Mouse (Mus musculus) thymus, adult 2 months (tissue): ENCODE results near the gene Mgmt. TPM values are rescaled to one million over a fixed set of nuclear protein-coding genes. Genes with fewer than 3 reads are reported as not detected.

ENCODE experiments used
- DNase-seq: peaks from one replicate; pipeline ENCODE4 v3.0.0; 2021
- H3K27ac ChIP-seq: fragments of 200-500 bp; 2 replicates; pipeline ENCODE4 v1.5.1; 2012; ENCODE audit warnings: low read length, control low read depth; ENCODE audit not compliant: control insufficient read depth, insufficient read depth
- H3K27me3 ChIP-seq: fragments of 200-500 bp; 2 replicates; pipeline ENCODE4 v1.6.1; 2012; ENCODE audit warnings: mild to moderate bottlenecking, low read length, moderate library complexity, mixed read lengths; ENCODE audit not compliant: control insufficient read depth, insufficient read depth
- H3K36me3 ChIP-seq: fragments of 200-500 bp; 2 replicates; pipeline ENCODE4 v1.6.1; 2012; ENCODE audit warnings: mild to moderate bottlenecking, low read length, moderate library complexity; ENCODE audit not compliant: control insufficient read depth, insufficient read depth
- H3K4me1 ChIP-seq: fragments of 200-500 bp; replicated peaks from 2 replicates; pipeline ENCODE4 v1.6.1; 2012; ENCODE audit warnings: low read length; ENCODE audit not compliant: control insufficient read depth, insufficient read depth
- H3K4me3 ChIP-seq: fragments of 200-500 bp; 2 replicates; pipeline ENCODE4 v1.5.1; 2012; ENCODE audit warnings: mild to moderate bottlenecking, low read length, control low read depth, moderate library complexity; ENCODE audit not compliant: control insufficient read depth, insufficient read depth
- CTCF ChIP-seq: fragments of 200-500 bp; IDR thresholded peaks from 2 replicates; pipeline ENCODE4 v1.5.1; 2012; ENCODE audit warnings: mild to moderate bottlenecking, control low read depth, low read length, moderate library complexity, borderline replicate concordance; ENCODE audit not compliant: control insufficient read depth, poor library complexity, insufficient read depth; ENCODE audit errors: extremely low read depth
- POLR2A ChIP-seq: fragments of 200-500 bp; IDR thresholded peaks from 2 replicates; pipeline ENCODE4 v1.6.1; 2012; ENCODE audit warnings: mild to moderate bottlenecking, low read length, control low read depth, moderate library complexity; ENCODE audit not compliant: control insufficient read depth, poor library complexity, insufficient read depth; ENCODE audit errors: extremely low read depth
- WGBS: fragments of 180-500 bp; shearing (Covaris S2); methylation state at CpG from one replicate; pipeline ENCODE4 v1.1.7; 2018; 5-methylcytosine and 5-hydroxymethylcytosine counted together
- polyA plus RNA-seq: library from polyadenylated mRNA; depleted of rRNA; stranded (reverse); fragments of >200 nt; gene quantifications from 2 replicates; pipeline ENCODE4 v1.2.3, GENCODE M21; 2012

Gene Mgmt
- polyA plus RNA-seq, 1 experiment = 2.9 TPM

DNA sequence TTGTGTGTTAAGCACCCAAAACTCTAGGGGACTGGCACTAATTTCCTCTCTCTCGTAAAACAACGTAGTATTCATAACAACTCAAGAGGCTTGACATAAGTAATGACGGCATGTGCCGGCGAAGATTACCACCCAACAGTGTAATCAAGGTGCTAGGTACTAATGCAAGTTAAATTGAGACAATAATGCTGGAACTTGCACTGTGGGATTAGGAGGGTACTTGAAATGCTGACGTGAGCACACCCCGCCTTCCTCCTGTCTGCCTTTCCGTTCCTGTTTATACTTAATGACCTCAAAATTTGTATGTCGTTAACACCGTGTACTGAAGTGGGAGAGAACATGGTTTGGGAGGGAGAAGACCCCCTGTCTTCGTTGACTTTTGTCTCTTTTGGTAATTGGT is 110.9 kb downstream of the Mgmt start:
- H3K36me3 ChIP-seq = no peaks in the 10 kb centered on the region
- no peak for DNase-seq
- WGBS = 83% methylated on average over 11 of the region's 11 CpGs
- no peaks in the 10 kb centered on the region for H3K4me1 ChIP-seq
- no peaks in the 10 kb centered on the region for H3K27me3 ChIP-seq
- TF ChIP-seq POLR2A (no peak), CTCF (no peak)
- no peak overlapping the region for H3K27ac ChIP-seq
- H3K4me3 ChIP-seq = no peak overlapping the region

- H3K36me3 ChIP-seq = no peaks in the 10 kb centered on the region
- 94% methylated on average over 6 of the region's 6 CpGs for WGBS
- H3K27ac ChIP-seq = no peak overlapping the region
- H3K4me1 ChIP-seq = no peaks in the 10 kb centered on the region
- TF ChIP-seq CTCF (no peak), POLR2A (no peak)
- H3K27me3 ChIP-seq = no peaks in the 10 kb centered on the region
- no peak for DNase-seq
- no peak overlapping the region for H3K4me3 ChIP-seq
Observed at GRCm38 (mm10) chr7:137008321-137008720, 113.9 kb downstream of the Mgmt start.

DNA sequence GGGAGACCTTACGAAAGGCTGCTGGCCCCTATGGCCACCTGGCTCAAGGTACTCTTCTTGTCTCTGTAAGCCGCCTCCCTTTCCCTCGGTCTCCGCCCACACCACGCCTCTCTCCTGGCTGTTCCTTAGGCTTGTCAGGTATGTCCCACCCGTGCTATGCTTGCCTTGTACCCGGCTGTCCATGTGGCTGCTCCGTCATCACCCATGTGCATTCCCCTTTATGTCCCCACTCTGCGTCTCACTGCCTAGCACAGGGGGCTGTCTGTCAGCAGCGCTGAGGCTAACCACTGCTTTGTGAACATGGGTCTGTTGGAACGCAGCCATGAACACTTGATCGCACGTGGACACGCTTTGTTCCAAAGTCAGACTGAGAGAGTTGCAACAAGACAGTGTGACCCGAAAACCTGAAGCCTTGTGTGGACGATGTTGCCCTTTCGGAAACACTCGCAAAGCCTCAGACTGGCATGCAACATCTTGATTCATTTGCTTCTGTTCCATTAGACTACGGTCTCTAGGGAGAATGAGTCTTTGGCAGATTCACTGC is 115.4 kb downstream of the Mgmt start:
- Histone ChIP-seq H3K27me3 (no peaks in the 10 kb centered on the region), H3K36me3 (no peaks in the 10 kb centered on the region), H3K4me1 (no peaks in the 10 kb centered on the region), H3K4me3 (no peak overlapping the region), H3K27ac (no peak overlapping the region)
- no peak for TF ChIP-seq CTCF
- TF ChIP-seq POLR2A = no peak
- 95% methylated on average over 19 of the region's 19 CpGs for WGBS
- no peak for DNase-seq

GRCm38 (mm10) chr7:137010451-137010850 is 116.0 kb downstream of the Mgmt start:
- Histone ChIP-seq H3K36me3 (no peaks in the 10 kb centered on the region), H3K4me3 (no peak overlapping the region), H3K4me1 (no peaks in the 10 kb centered on the region), H3K27me3 (no peaks in the 10 kb centered on the region), H3K27ac (no peak overlapping the region)
- DNase-seq = no peak
- no peak for TF ChIP-seq CTCF
- no peak for TF ChIP-seq POLR2A
- WGBS = 93% methylated on average over 2 of the region's 2 CpGs

DNA sequence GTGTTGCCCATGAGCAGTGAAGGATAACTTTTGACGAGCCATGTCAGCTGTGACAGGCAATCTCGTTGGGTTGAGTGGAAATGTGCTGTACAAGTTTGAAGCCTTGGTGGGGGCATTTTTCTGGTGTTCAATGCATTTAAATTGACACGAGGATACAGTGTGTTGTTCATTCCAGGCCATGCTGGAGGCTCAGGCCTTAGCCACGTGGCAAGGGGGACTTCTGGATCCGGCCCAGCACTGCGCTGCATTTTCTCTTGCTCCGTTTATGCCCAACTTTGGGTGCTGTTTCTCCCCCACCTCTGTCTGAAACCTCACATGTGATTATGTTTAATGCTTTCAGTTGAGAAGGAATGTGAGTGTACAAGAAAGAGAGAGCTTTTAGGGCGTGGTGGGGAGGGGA is 118.3 kb downstream of the Mgmt start:
- DNase-seq = no peak
- Histone ChIP-seq H3K36me3 (no peaks in the 10 kb centered on the region), H3K27ac (no peak overlapping the region), H3K4me3 (no peak overlapping the region), H3K27me3 (no peaks in the 10 kb centered on the region), H3K4me1 (no peaks in the 10 kb centered on the region)
- TF ChIP-seq CTCF (no peak), POLR2A (no peak)
- WGBS = 91% methylated on average over 8 of the region's 8 CpGs

- no peaks in the 10 kb centered on the region for H3K4me1 ChIP-seq
- no peaks in the 10 kb centered on the region for H3K27me3 ChIP-seq
- DNase-seq = no peak
- H3K27ac ChIP-seq = no peak overlapping the region
- H3K4me3 ChIP-seq = no peak overlapping the region
- TF ChIP-seq CTCF (no peak), POLR2A (no peak)
- H3K36me3 ChIP-seq = no peaks in the 10 kb centered on the region
- 92% methylated on average over 3 of the region's 3 CpGs for WGBS
Observed at GRCm38 (mm10) chr7:137013433-137013832, 119.0 kb downstream of the Mgmt start.

GRCm38 (mm10) chr7:137018614-137019013 is 124.2 kb downstream of the Mgmt start:
- WGBS = 95% methylated on average over 5 of the region's 5 CpGs
- TF ChIP-seq POLR2A (no peak), CTCF (no peak)
- no peak overlapping the region for H3K27ac ChIP-seq
- H3K4me3 ChIP-seq = no peak overlapping the region
- no peaks in the 10 kb centered on the region for H3K4me1 ChIP-seq
- no peaks in the 10 kb centered on the region for H3K36me3 ChIP-seq
- no peak for DNase-seq
- no peaks in the 10 kb centered on the region for H3K27me3 ChIP-seq
